Mouse (Mus musculus) hindbrain, embryonic 15.5 days (tissue): ENCODE results near the gene Icam1. TPM values are rescaled to one million over a fixed set of nuclear protein-coding genes. Genes with fewer than 3 reads are reported as not detected.

Source experiments
- ATAC-seq: fragments of 200-750 bp; cut with Nextera tagmentation; 2 replicates; pipeline ENCODE4 v1.8.0; 2017; ENCODE audit warnings: low read depth, moderate number of reproducible peaks, moderate TSS enrichment; ENCODE audit not compliant: low FRiP score
- H3K27ac ChIP-seq: fragments of 300-500 bp; sonication (generic); replicated peaks from 2 replicates; pipeline ENCODE4 v1.5.1; 2015; ENCODE audit warnings: mild to moderate bottlenecking, inconsistent platforms
- H3K27me3 ChIP-seq: fragments of 300-500 bp; sonication (generic); 2 replicates; pipeline ENCODE4 v1.6.1; 2015; ENCODE audit warnings: control low read depth, inconsistent platforms
- H3K36me3 ChIP-seq: fragments of 300-500 bp; sonication (generic); 2 replicates; pipeline ENCODE4 v1.6.1; 2015; ENCODE audit warnings: control low read depth, inconsistent platforms
- H3K4me1 ChIP-seq: fragments of 300-500 bp; sonication (generic); replicated peaks from 2 replicates; pipeline ENCODE4 v1.6.1; 2015; ENCODE audit warnings: control low read depth, inconsistent platforms
- H3K4me2 ChIP-seq: fragments of 300-500 bp; sonication (generic); 2 replicates; pipeline ENCODE4 v1.6.1; 2015; ENCODE audit warnings: moderate library complexity, mild to moderate bottlenecking, inconsistent platforms
- H3K4me3 ChIP-seq: fragments of 300-500 bp; sonication (generic); 2 replicates; pipeline ENCODE4 v1.5.1; 2015; ENCODE audit warnings: mild to moderate bottlenecking, inconsistent platforms
- H3K9ac ChIP-seq: fragments of 300-500 bp; sonication (generic); 2 replicates; pipeline ENCODE4 v1.6.1; 2015; ENCODE audit warnings: inconsistent platforms
- H3K9me3 ChIP-seq: fragments of 300-500 bp; sonication (generic); 2 replicates; pipeline ENCODE4 v1.6.1; 2016; ENCODE audit warnings: control low read depth, inconsistent platforms
- WGBS: fragments of 180-500 bp; shearing (Covaris S2); methylation state at CpG from one replicate; pipeline ENCODE4 v1.1.7; 2015; 5-methylcytosine and 5-hydroxymethylcytosine counted together
- polyA plus RNA-seq: library from polyadenylated mRNA; unstranded; fragments of >200 nt; fragmentation: Nextera tagmentation; extraction: Ambion mirVana; gene quantifications from 2 replicates; pipeline ENCODE4 v1.2.1, GENCODE M21; 2015

The Icam1 gene
- polyA plus RNA-seq, 1 experiment from 2014 or later, result 3.4 TPM

DNA sequence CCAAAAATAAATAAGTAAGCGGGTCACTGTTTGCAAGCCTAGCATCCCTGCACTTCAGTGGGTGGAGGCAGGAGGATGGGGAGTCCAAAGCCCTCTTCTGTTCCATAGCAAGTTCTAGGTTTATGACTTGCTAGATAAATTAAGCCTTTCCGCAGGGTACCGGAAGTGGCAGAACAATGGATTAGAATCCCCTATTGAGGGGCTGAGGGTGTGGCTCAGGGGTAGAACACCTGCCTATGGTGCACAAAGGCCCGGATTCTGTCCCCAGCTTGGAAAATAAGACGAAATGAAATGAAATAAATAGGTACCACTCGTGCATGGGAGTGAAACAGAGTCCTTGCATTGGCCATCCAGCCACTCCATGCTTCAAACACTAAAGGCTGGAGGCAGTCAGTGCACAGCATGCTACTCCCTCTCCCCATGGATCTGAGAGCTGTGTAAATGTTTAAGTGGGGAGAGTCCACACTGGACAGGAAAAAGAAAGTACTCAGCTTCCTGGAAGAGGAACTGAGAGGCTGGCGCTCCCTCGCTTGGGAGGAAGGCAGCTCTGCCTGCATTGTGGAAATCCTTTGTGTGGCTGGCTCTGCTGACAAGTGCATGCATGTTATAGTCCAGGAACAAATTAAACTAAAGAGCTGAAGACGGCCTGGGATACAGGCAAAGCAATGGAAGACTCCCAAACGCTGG, 37.2 kb upstream of the Icam1 start:
- Histone ChIP-seq H3K27me3 (no peaks in the 10 kb centered on the region), H3K9ac (no peak overlapping the region), H3K4me2 (no peak overlapping the region), H3K4me1 (peaks cover 21% of the 10 kb centered on the region), H3K36me3 (no peaks in the 10 kb centered on the region), H3K27ac (no peak overlapping the region), H3K4me3 (no peak overlapping the region), H3K9me3 (no peaks in the 10 kb centered on the region)
- no peak for ATAC-seq
- WGBS, result 59% methylated on average over 10 of the region's 10 CpGs

DNA sequence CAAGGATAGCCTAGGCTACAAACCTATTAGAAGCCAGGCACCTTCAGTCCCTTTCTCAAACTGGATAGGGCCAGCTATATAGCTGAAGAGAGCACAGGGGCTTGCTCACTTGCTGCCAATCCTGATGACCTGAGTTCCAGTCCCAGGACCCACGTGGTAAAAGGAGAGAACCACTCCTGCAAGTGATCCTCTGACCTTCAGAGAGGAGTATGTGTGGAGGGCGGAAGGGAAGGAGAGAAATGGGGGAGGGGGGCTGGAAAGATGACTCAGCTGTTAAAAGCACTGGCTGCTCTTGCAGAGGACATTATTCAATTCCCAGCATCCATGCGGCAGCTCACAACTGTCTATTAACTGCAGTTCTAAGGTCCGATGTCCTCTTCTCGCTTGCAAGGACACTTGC, 36.6 kb upstream of the Icam1 start:
- H3K4me1 ChIP-seq, result peaks cover 17% of the 10 kb centered on the region
- no peaks in the 10 kb centered on the region for H3K36me3 ChIP-seq
- no peak overlapping the region for H3K9ac ChIP-seq
- H3K9me3 ChIP-seq, result no peaks in the 10 kb centered on the region
- ATAC-seq, result no peak
- H3K4me2 ChIP-seq, result no peak overlapping the region
- no peaks in the 10 kb centered on the region for H3K27me3 ChIP-seq
- no peak overlapping the region for H3K27ac ChIP-seq
- 67% methylated on average over 5 of the region's 5 CpGs for WGBS
- H3K4me3 ChIP-seq, result no peak overlapping the region

DNA sequence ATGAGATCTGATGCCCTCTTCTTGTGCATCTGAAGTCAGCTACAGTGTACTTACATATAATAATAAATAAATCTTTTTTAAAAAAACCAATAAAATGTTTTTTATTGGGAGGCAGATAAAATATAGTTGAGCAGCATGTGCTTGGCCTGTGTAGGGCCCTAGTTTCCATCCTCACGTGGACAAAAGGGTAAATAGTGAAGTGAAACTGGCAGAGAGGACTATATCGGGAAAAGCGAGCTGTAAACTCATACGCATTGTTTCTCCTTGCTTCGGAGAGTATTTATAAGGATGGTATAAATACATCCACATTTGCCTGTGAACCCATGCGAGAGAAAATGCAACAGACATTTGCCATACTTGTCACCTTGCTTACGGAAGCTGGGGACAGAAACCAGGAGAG, 36.0 kb upstream of the Icam1 start:
- ATAC-seq, result no peak
- 88% methylated on average over 7 of the region's 7 CpGs for WGBS
- Histone ChIP-seq H3K9me3 (no peaks in the 10 kb centered on the region), H3K27ac (no peak overlapping the region), H3K4me3 (no peak overlapping the region), H3K4me2 (no peak overlapping the region), H3K9ac (no peak overlapping the region), H3K36me3 (no peaks in the 10 kb centered on the region), H3K27me3 (no peaks in the 10 kb centered on the region), H3K4me1 (peaks cover 13% of the 10 kb centered on the region)

DNA sequence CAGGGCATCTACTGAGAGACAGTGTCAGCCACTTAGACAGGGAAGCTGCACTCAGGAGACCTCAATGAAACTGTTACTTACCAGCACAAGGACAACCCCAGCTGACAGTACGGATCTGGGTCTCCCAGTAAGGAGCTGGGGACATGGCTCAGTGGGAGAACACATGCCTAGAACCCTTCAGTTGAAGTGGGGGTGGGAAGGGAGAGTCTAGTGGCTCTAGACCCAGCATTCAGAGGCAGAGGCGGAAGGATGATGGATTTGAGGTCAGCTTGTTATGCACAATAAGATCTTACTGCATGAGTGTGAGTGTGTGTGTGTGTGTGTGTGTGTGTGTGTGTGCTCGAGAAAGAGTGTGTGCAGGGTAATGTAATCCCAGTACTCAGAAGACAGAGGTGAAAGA, 33.6 kb upstream of the Icam1 start:
- Histone ChIP-seq H3K9ac (no peak overlapping the region), H3K27ac (no peak overlapping the region), H3K27me3 (no peaks in the 10 kb centered on the region), H3K9me3 (no peaks in the 10 kb centered on the region), H3K4me3 (no peak overlapping the region), H3K36me3 (no peaks in the 10 kb centered on the region), H3K4me2 (no peak overlapping the region), H3K4me1 (no peaks in the 10 kb centered on the region)
- no peak for ATAC-seq
- WGBS, result 74% methylated on average over 3 of the region's 3 CpGs

DNA sequence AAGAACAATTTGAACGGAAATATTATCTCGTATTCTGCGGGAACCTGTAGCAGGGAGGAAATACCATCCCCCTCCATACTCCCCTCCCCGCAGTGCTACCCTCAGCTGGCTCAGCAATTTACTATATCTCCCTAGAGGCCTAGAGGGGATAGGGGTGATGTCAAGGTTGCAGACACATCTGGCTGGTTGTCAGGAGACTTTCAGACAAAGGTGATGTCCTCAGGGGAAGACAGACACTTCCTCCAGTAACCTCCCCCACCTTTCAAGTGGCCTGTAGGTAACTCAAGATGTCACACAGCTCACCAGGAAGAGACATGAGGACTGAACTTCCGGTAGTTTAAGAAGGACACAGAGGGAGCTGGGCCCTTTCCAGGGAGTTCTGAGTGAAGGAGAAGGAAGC, 32.6 kb upstream of the Icam1 start:
- Histone ChIP-seq H3K36me3 (no peaks in the 10 kb centered on the region), H3K9me3 (no peaks in the 10 kb centered on the region), H3K4me3 (no peak overlapping the region), H3K27me3 (no peaks in the 10 kb centered on the region), H3K4me1 (no peaks in the 10 kb centered on the region), H3K27ac (no peak overlapping the region), H3K4me2 (no peak overlapping the region), H3K9ac (no peak overlapping the region)
- no peak for ATAC-seq
- 70% methylated on average over 5 of the region's 5 CpGs for WGBS

DNA sequence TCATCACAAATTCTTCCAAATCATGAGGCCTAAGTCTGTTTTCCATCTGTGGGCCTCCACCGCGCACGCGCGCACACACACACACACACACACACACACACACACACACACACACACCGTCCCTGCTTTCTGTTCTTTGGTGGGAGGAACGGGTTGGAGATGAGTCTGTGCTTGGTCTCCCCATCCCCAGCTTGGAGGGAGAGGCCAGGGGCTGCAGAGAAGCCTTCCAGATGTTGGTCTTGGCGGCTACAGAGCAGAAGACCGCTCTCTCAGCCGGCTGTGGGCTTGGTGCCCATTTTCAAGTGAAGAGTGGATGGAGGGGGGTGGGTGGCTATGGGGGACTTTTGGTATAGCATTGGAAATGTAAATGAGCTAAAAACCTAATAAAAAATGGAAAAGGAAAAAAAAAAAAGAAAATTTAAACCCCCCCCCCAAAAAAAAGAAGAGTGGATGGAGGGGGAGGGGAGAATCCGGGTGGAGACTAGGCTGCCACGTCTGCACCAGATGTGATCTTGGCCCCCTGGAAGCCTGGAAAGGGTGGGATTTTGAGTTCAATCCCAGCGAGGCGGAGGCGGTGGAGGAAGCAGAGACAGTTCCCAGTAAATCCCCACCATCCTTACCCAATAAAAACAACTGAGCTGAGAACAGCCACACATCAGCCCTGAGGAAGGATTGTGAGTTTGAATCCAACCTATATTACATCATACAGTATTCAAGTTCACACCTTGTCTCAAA, 28.7 kb upstream of the Icam1 start:
- no peak overlapping the region for H3K27ac ChIP-seq
- no peaks in the 10 kb centered on the region for H3K36me3 ChIP-seq
- no peaks in the 10 kb centered on the region for H3K9me3 ChIP-seq
- H3K4me2 ChIP-seq, result no peak overlapping the region
- no peaks in the 10 kb centered on the region for H3K27me3 ChIP-seq
- peaks cover 3% of the 10 kb centered on the region; the same call in 1 of the 2 replicates for H3K4me1 ChIP-seq
- no peak overlapping the region for H3K4me3 ChIP-seq
- H3K9ac ChIP-seq, result no peak overlapping the region
- WGBS, result 61% methylated on average over 15 of the region's 15 CpGs
- no peak for ATAC-seq

DNA sequence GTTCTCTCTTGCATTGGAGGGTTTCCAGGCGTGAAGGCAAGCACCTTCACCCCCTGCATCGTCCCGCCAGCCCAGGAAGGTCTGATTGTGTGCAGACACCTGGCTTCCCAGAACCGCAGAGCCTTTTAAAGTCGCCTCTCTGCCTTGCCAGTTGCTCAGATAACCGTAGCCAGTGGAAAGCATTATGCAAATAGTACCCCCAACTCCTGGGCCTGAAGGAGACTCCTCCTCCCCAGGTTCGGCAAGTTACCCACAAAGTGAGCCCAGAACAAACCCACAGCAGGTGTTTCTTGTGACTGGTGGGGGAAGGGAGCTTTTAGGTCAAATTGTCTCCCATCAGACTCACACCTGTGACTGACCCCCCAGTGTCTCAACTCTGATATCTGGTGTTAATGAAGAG, 27.8 kb upstream of the Icam1 start:
- H3K4me1 ChIP-seq, result peaks cover 3% of the 10 kb centered on the region; the same call in 1 of the 2 replicates
- 24% methylated on average over 7 of the region's 7 CpGs for WGBS
- no peaks in the 10 kb centered on the region for H3K27me3 ChIP-seq
- no peaks in the 10 kb centered on the region for H3K36me3 ChIP-seq
- no peak overlapping the region for H3K4me3 ChIP-seq
- H3K9me3 ChIP-seq, result no peaks in the 10 kb centered on the region
- no peak overlapping the region for H3K9ac ChIP-seq
- H3K4me2 ChIP-seq, result no peak overlapping the region
- H3K27ac ChIP-seq, result no peak overlapping the region
- ATAC-seq, result no peak

DNA sequence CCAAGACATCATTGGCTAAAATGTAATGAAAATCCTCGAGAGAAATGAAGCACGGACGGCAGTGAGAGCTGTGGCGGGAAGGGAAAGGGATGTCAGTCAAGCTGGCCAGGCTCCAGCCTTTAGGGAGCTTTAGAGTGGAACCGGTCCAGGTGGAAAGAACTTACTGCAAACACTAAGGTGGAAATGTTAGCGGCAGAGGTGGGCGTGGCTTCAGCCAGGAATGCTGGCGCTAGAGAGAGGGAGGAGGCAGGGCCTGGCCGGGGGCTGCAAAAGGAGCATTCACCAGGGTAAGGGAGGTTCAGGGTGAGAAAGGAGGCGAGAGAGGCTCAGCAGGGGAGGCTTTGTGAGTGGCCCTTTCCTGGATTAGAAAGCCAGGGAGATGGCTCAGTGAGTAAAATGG, 24.9 kb upstream of the Icam1 start:
- H3K9me3 ChIP-seq, result no peaks in the 10 kb centered on the region
- H3K4me2 ChIP-seq, result peak overlapping the region; percentile 35
- no peaks in the 10 kb centered on the region for H3K36me3 ChIP-seq
- H3K4me3 ChIP-seq, result no peak overlapping the region; the same call in 1 of the 2 replicates
- ATAC-seq, result no peak
- no peak overlapping the region for H3K27ac ChIP-seq
- WGBS, result 2% methylated on average over 10 of the region's 10 CpGs
- peaks cover 3% of the 10 kb centered on the region; the same call in 1 of the 2 replicates for H3K4me1 ChIP-seq
- no peak overlapping the region for H3K9ac ChIP-seq
- no peaks in the 10 kb centered on the region for H3K27me3 ChIP-seq

DNA sequence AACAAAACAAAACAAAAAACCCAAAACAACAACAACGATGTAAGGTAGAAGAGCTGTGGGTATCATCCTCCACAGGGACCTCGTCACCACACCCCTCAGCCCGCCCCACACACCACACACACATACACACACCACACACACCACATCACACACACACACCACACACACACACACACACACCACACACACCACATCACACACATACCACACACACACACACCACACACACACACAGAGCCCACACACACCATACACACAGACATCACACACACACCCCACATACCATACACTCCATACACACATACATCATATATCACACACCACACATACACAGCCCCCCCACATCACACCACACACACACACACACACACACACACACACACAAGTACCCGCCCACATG, 24.2 kb upstream of the Icam1 start:
- Histone ChIP-seq H3K27ac (no peak overlapping the region), H3K36me3 (no peaks in the 10 kb centered on the region), H3K4me1 (peaks cover 3% of the 10 kb centered on the region; the same call in 1 of the 2 replicates), H3K4me3 (no peak overlapping the region), H3K4me2 (no peak overlapping the region), H3K27me3 (no peaks in the 10 kb centered on the region), H3K9ac (no peak overlapping the region), H3K9me3 (no peaks in the 10 kb centered on the region)
- no peak for ATAC-seq
- 89% methylated on average over 4 of the region's 4 CpGs for WGBS

DNA sequence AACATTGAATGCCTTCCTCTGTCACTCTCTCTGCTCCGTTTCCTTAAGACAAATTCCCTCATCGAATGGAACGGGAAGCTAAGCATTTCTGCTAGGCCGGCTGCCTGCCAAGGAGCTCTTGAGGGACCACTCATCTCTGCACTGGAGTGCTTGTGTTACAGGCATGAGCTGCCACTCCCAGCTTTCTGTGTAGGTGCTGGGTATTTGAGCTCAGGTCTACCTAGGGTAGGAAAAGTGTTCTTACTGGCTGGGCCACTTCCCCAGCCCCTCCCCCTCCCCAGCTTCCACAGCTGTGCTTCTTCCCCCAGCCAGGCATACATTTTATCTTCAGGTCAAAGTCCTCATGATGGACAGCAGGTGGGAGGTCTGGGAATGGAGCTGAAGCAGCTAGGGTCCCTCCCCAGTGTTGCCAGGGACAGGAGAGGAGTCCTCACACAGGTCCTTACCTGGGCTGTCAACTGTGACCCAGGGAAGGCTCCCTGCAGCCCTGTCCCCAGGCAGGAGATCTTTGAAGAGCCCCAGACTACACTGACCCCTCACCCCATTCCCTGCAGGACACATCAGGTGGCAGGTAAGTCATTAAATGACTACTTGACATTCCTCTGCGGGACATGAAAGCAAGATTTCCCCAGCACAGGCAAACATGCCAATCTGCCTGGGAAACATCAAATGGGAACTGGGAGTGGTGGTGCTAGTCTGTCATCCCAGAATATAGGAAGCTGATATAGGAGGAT, 22.5 kb upstream of the Icam1 start:
- no peaks in the 10 kb centered on the region for H3K36me3 ChIP-seq
- H3K27me3 ChIP-seq, result no peaks in the 10 kb centered on the region
- WGBS, result 60% methylated on average over 5 of the region's 5 CpGs
- H3K9me3 ChIP-seq, result no peaks in the 10 kb centered on the region
- no peak overlapping the region for H3K27ac ChIP-seq
- no peak overlapping the region for H3K4me2 ChIP-seq
- H3K9ac ChIP-seq, result no peak overlapping the region
- ATAC-seq, result no peak
- no peak overlapping the region for H3K4me3 ChIP-seq
- peaks cover 3% of the 10 kb centered on the region; the same call in 1 of the 2 replicates for H3K4me1 ChIP-seq

DNA sequence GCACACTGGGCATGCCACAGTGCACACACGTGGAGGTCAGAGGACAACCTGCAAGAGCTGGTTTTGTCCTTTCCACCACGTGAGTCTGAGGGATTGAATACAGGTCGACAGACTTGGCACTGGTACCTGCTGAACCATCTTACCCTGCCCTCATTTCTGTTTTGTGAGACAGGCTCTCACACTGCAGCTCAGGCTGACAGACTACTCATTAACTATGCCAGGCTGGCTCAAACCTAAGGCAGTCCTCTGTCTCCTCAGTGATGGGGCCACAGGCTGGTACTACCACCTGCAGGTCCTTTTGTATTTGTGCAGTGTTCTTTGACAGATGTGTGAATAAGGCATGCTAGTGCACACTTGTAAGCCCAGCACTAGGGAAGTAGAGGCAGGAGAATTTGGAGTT, 20.7 kb upstream of the Icam1 start:
- no peaks in the 10 kb centered on the region for H3K27me3 ChIP-seq
- ATAC-seq, result no peak
- 69% methylated on average over 3 of the region's 3 CpGs for WGBS
- H3K9me3 ChIP-seq, result no peaks in the 10 kb centered on the region
- peaks cover 3% of the 10 kb centered on the region; the same call in 1 of the 2 replicates for H3K4me1 ChIP-seq
- no peak overlapping the region for H3K27ac ChIP-seq
- H3K36me3 ChIP-seq, result no peaks in the 10 kb centered on the region
- no peak overlapping the region for H3K4me3 ChIP-seq
- H3K4me2 ChIP-seq, result no peak overlapping the region
- no peak overlapping the region for H3K9ac ChIP-seq

DNA sequence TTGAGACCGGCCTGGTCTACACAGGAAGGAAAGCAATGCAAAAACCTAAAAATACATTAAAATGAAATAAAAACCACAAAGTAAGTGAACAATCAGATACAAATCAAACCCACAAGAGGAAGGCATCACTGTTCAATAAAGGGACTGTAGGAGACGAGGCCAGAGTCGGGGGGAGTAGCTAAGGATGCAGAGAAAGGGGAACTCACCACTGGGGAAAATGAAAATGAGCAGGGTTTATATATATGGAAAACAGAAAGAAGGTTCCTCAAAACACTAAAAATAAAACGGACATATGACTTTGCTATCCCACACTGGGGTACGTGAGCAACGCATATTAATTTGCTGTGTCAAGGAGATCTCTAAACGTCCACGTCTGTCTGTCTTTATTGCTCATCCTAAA, 18.7 kb upstream of the Icam1 start:
- Histone ChIP-seq H3K27me3 (no peaks in the 10 kb centered on the region), H3K27ac (no peak overlapping the region), H3K9me3 (no peaks in the 10 kb centered on the region), H3K4me2 (no peak overlapping the region), H3K4me1 (no peaks in the 10 kb centered on the region), H3K4me3 (no peak overlapping the region), H3K9ac (no peak overlapping the region), H3K36me3 (no peaks in the 10 kb centered on the region)
- WGBS, result 91% methylated on average over 8 of the region's 8 CpGs
- ATAC-seq, result no peak
